Mouse (Mus musculus): ENCODE measurements around the gene Lgalsl. TPM values are rescaled to one million over a fixed set of nuclear protein-coding genes. Genes with fewer than 3 reads are reported as not detected.

The Lgalsl gene
- polyA plus RNA-seq, 1 experiment from 2014 or later: 87.2 TPM

DNA sequence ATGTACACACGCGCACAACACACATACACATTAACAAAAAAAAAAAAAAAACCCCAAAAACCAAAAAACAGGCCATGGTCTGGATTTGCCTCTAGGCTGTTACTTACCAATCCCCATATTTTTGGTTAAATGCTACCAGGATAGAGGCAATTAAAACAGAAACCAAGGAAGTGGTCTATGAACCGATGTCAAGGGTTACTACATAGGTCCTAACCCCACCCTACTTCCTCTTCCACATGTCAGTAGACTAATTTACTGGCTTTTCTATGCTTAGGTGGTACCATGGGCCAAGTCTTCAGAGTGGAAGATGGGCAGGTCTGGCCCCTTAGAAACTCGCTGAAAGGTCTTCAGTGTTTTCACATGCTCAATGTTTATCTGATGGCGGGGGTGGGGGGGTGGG, 24.2 kb downstream of the Lgalsl start:
- 87% methylated on average over 5 of the region's 5 CpGs for WGBS
- H3K4me2 ChIP-seq (ENCODE audit: low read length): no peak overlapping the region
- ATAC-seq: no peak
- H3K4me3 ChIP-seq (ENCODE audit: low read length): no peak overlapping the region
- H3K27me3 ChIP-seq (replicated peaks; ENCODE audit: control insufficient read depth, insufficient read depth, low read length): no peaks in the 10 kb centered on the region
- H3K9ac ChIP-seq (ENCODE audit: low read depth, low read length): no peak overlapping the region
- H3K36me3 ChIP-seq (ENCODE audit: control insufficient read depth, insufficient read depth, low read length): no peaks in the 10 kb centered on the region
- no peaks in the 10 kb centered on the region for H3K9me3 ChIP-seq (ENCODE audit: control insufficient read depth, low read length)
- H3K4me1 ChIP-seq (ENCODE audit: control insufficient read depth, insufficient read depth, low read depth, low read length): no peaks in the 10 kb centered on the region
- H3K27ac ChIP-seq (ENCODE audit: low read depth, low read length): no peak overlapping the region

DNA sequence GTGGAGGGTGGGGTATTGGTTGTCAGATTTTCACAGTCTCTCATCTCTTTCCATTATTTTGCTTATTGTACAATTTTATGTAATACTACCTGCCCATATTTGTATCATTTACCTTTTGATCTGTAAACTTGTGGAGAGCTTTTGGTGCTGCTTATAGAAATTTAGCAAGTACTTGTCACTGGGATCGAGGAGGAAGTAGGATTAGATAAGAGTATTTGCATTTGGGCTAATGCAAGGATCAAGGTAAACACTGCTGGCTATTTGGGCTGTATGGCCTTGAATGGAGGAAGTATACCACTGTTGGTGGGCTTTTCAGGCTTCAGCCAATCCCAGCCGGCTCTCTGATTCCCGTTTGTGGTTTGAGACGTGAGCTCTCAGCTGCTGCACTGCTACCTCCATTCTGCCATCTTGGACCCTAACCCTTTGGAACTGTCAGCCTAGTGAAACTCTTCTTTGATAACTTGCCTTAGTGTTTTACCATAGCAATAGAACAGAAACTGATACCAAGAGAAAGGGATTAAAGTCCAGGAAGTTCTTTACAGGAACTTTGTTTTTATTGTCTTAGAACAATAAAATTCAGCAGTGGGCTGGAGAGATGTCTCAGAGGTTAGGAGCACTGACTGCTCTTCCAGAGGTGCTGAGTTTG, 25.1 kb downstream of the Lgalsl start:
- Histone ChIP-seq H3K9me3 (ENCODE audit: control insufficient read depth, low read length) (no peaks in the 10 kb centered on the region), H3K36me3 (ENCODE audit: control insufficient read depth, insufficient read depth, low read length) (no peaks in the 10 kb centered on the region), H3K9ac (ENCODE audit: low read depth, low read length) (no peak overlapping the region), H3K4me1 (ENCODE audit: control insufficient read depth, insufficient read depth, low read depth, low read length) (peaks cover under 1% of the 10 kb centered on the region; the same call in 1 of the 2 replicates), H3K27ac (ENCODE audit: low read depth, low read length) (no peak overlapping the region), H3K4me2 (ENCODE audit: low read length) (no peak overlapping the region), H3K4me3 (ENCODE audit: low read length) (no peak overlapping the region), H3K27me3 (replicated peaks; ENCODE audit: control insufficient read depth, insufficient read depth, low read length) (no peaks in the 10 kb centered on the region)
- no peak for ATAC-seq
- WGBS: 67% methylated on average over 4 of the region's 4 CpGs

DNA sequence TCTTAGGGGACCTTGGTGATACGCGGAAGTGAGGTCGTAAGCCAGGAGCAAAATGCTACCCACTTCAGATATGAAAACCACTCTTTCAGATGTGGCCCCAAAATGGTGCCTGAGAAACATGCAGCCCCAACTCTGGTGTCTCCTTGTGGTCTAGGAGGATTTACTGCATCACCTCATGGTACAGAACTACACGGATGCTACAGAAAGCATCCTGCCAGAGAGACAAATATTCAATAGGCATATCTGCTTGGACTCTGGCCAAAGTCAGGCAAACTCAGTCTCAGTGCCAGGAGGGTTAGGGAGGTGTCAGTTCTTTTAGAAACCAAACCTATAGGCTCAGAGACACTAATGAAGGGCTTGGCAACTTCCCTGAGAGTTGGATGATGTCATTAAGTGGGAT, 26.4 kb downstream of the Lgalsl start:
- H3K36me3 ChIP-seq (ENCODE audit: control insufficient read depth, insufficient read depth, low read length): no peaks in the 10 kb centered on the region
- no peak overlapping the region for H3K27ac ChIP-seq (ENCODE audit: low read depth, low read length)
- peaks cover 4% of the 10 kb centered on the region; the same call in 1 of the 2 replicates for H3K4me1 ChIP-seq (ENCODE audit: control insufficient read depth, insufficient read depth, low read depth, low read length)
- no peaks in the 10 kb centered on the region for H3K9me3 ChIP-seq (ENCODE audit: control insufficient read depth, low read length)
- no peak overlapping the region for H3K9ac ChIP-seq (ENCODE audit: low read depth, low read length)
- H3K4me3 ChIP-seq (ENCODE audit: low read length): no peak overlapping the region
- ATAC-seq: no peak
- no peak overlapping the region for H3K4me2 ChIP-seq (ENCODE audit: low read length)
- 92% methylated on average over 4 of the region's 4 CpGs for WGBS
- no peaks in the 10 kb centered on the region for H3K27me3 ChIP-seq (replicated peaks; ENCODE audit: control insufficient read depth, insufficient read depth, low read length)

DNA sequence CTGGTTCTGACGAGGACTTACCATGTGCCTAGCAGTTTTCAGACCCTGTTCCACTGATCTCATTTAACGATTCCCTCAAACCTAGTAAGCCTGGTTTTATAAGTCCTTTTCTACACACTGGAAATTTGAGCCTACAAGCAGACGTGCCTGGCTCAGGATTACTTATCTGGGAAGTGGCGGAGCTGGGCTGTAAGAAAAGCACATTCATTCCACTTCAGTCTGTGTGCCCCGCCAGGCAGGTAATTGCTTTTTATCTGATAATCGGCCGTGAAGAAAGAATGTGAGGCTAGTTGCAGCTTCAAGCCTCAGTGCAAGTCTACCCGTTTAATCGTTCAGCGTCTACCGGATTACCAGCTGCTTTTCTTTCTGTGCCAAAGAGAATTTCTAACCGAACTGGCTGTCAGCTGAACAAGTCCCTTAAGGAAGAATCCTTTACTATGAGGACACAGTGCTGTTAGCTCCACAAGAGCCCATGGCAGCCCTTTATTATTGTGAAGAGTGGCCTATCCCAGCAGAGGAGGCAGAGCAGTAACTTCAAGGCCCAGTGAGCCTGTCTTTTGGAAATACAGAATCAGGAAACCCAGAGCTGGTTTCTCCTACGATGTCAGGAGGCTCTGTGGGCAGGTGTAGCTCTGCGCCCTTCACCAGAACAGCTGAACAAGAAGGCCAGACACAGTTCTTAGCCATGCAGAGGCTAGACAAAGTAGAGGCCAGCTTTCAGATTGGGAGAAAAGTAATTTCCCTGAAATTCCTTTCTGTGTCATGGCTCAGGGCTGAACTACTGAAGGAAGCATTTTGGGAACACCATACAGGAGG, 30.4 kb downstream of the Lgalsl start:
- Histone ChIP-seq H3K4me2 (ENCODE audit: low read length) (no peak overlapping the region; the same call in 1 of the 2 replicates), H3K4me3 (ENCODE audit: low read length) (no peak overlapping the region), H3K36me3 (ENCODE audit: control insufficient read depth, insufficient read depth, low read length) (no peaks in the 10 kb centered on the region), H3K4me1 (ENCODE audit: control insufficient read depth, insufficient read depth, low read depth, low read length) (peaks cover 4% of the 10 kb centered on the region; the same call in 1 of the 2 replicates), H3K27me3 (replicated peaks; ENCODE audit: control insufficient read depth, insufficient read depth, low read length) (no peaks in the 10 kb centered on the region), H3K9ac (ENCODE audit: low read depth, low read length) (0 out of 2 replicates have a peak overlapping the region, but pooled peaks have one; percentile 14), H3K27ac (ENCODE audit: low read depth, low read length) (peak overlapping the region; percentile 20; the same call in 1 of the 2 replicates), H3K9me3 (ENCODE audit: control insufficient read depth, low read length) (no peaks in the 10 kb centered on the region; the same call in 1 of the 2 replicates)
- 19% methylated on average over 14 of the region's 14 CpGs for WGBS
- 0 out of 2 replicates have a peak, but pooled peaks have one; percentile 42 for ATAC-seq

- Histone ChIP-seq H3K4me1 (ENCODE audit: control insufficient read depth, insufficient read depth, low read depth, low read length) (peaks cover 4% of the 10 kb centered on the region; the same call in 1 of the 2 replicates), H3K27ac (ENCODE audit: low read depth, low read length) (no peak overlapping the region), H3K36me3 (ENCODE audit: control insufficient read depth, insufficient read depth, low read length) (no peaks in the 10 kb centered on the region), H3K9me3 (ENCODE audit: control insufficient read depth, low read length) (no peaks in the 10 kb centered on the region; the same call in 1 of the 2 replicates), H3K4me3 (ENCODE audit: low read length) (no peak overlapping the region), H3K27me3 (replicated peaks; ENCODE audit: control insufficient read depth, insufficient read depth, low read length) (no peaks in the 10 kb centered on the region), H3K4me2 (ENCODE audit: low read length) (no peak overlapping the region), H3K9ac (ENCODE audit: low read depth, low read length) (no peak overlapping the region)
- ATAC-seq: no peak
- WGBS: 95% methylated on average over 6 of the region's 6 CpGs
Observed at GRCm38 (mm10) chr11:20797841-20798240, 33.0 kb downstream of the Lgalsl start.

GRCm38 (mm10) chr11:20795466-20795865, 35.4 kb downstream of the Lgalsl start:
- ATAC-seq: no peak
- WGBS: 89% methylated on average over 2 of the region's 2 CpGs
- no peak overlapping the region for H3K27ac ChIP-seq (ENCODE audit: low read depth, low read length)
- no peaks in the 10 kb centered on the region for H3K36me3 ChIP-seq (ENCODE audit: control insufficient read depth, insufficient read depth, low read length)
- H3K4me3 ChIP-seq (ENCODE audit: low read length): no peak overlapping the region
- peaks cover under 1% of the 10 kb centered on the region; the same call in 1 of the 2 replicates for H3K4me1 ChIP-seq (ENCODE audit: control insufficient read depth, insufficient read depth, low read depth, low read length)
- H3K4me2 ChIP-seq (ENCODE audit: low read length): no peak overlapping the region
- no peak overlapping the region for H3K9ac ChIP-seq (ENCODE audit: low read depth, low read length)
- H3K9me3 ChIP-seq (ENCODE audit: control insufficient read depth, low read length): no peaks in the 10 kb centered on the region; the same call in 1 of the 2 replicates
- no peaks in the 10 kb centered on the region for H3K27me3 ChIP-seq (replicated peaks; ENCODE audit: control insufficient read depth, insufficient read depth, low read length)

DNA sequence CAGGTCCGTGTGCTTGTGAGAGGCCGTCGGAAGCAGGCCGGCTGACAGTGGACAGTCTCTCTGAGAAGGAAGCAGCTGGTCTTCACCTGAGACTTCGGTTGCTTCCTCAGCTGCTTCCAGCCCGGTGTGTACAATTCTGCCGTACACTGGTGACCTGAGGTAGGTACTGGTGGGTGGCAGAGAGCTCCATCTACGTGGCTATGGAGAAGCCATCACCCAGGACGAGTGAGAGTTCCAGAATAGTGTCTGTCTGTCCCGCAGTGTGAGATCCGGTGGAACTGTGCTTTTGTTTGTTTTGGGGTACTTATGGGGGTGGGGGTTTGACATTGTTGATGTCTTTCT, 36.0 kb downstream of the Lgalsl start:
- H3K27me3 ChIP-seq (replicated peaks; ENCODE audit: control insufficient read depth, insufficient read depth, low read length): no peaks in the 10 kb centered on the region
- WGBS: 57% methylated on average over 11 of the region's 11 CpGs
- no peak overlapping the region for H3K4me3 ChIP-seq (ENCODE audit: low read length)
- no peaks in the 10 kb centered on the region for H3K4me1 ChIP-seq (ENCODE audit: control insufficient read depth, insufficient read depth, low read depth, low read length)
- ATAC-seq: peak; percentile 67; the same call in 1 of the 2 replicates
- H3K27ac ChIP-seq (ENCODE audit: low read depth, low read length): no peak overlapping the region
- no peak overlapping the region for H3K9ac ChIP-seq (ENCODE audit: low read depth, low read length)
- H3K9me3 ChIP-seq (ENCODE audit: control insufficient read depth, low read length): no peaks in the 10 kb centered on the region; the same call in 1 of the 2 replicates
- H3K36me3 ChIP-seq (ENCODE audit: control insufficient read depth, insufficient read depth, low read length): no peaks in the 10 kb centered on the region
- no peak overlapping the region for H3K4me2 ChIP-seq (ENCODE audit: low read length)

- no peak overlapping the region for H3K4me3 ChIP-seq (ENCODE audit: low read length)
- H3K27me3 ChIP-seq (replicated peaks; ENCODE audit: control insufficient read depth, insufficient read depth, low read length): no peaks in the 10 kb centered on the region
- H3K9me3 ChIP-seq (ENCODE audit: control insufficient read depth, low read length): no peaks in the 10 kb centered on the region; the same call in 1 of the 2 replicates
- no peak overlapping the region for H3K4me2 ChIP-seq (ENCODE audit: low read length)
- no peaks in the 10 kb centered on the region for H3K4me1 ChIP-seq (ENCODE audit: control insufficient read depth, insufficient read depth, low read depth, low read length)
- H3K27ac ChIP-seq (ENCODE audit: low read depth, low read length): no peak overlapping the region
- H3K36me3 ChIP-seq (ENCODE audit: control insufficient read depth, insufficient read depth, low read length): no peaks in the 10 kb centered on the region
- no peak overlapping the region for H3K9ac ChIP-seq (ENCODE audit: low read depth, low read length)
- ATAC-seq: peak; percentile 94
- WGBS: 34% methylated on average over 10 of the region's 10 CpGs
Observed at GRCm38 (mm10) chr11:20794196-20794912, 36.5 kb downstream of the Lgalsl start.

GRCm38 (mm10) chr11:20793676-20794075, 37.2 kb downstream of the Lgalsl start:
- Histone ChIP-seq H3K27ac (ENCODE audit: low read depth, low read length) (no peak overlapping the region), H3K4me3 (ENCODE audit: low read length) (no peak overlapping the region), H3K4me1 (ENCODE audit: control insufficient read depth, insufficient read depth, low read depth, low read length) (no peaks in the 10 kb centered on the region), H3K27me3 (replicated peaks; ENCODE audit: control insufficient read depth, insufficient read depth, low read length) (no peaks in the 10 kb centered on the region), H3K9me3 (ENCODE audit: control insufficient read depth, low read length) (no peaks in the 10 kb centered on the region; the same call in 1 of the 2 replicates), H3K36me3 (ENCODE audit: control insufficient read depth, insufficient read depth, low read length) (no peaks in the 10 kb centered on the region), H3K9ac (ENCODE audit: low read depth, low read length) (no peak overlapping the region), H3K4me2 (ENCODE audit: low read length) (no peak overlapping the region)
- no peak for ATAC-seq
- 63% methylated on average over 4 of the region's 4 CpGs for WGBS
